Mouse (Mus musculus) lung, embryonic 14.5 days (tissue): Measurements from ENCODE around the gene Adamts9. TPM values are rescaled to one million over a fixed set of nuclear protein-coding genes. Genes with fewer than 3 reads are reported as not detected.

Source experiments
- ATAC-seq: fragments of 200-750 bp; cut with Nextera tagmentation; 2 replicates; pipeline ENCODE4 v1.8.0; 2017; ENCODE audit warnings: mild to moderate bottlenecking, moderate TSS enrichment, moderate library complexity; ENCODE audit not compliant: insufficient read depth
- DNase-seq: peaks from one replicate; pipeline ENCODE4 v3.0.0-alpha.2; 2015
- H3K27ac ChIP-seq: fragments of 300-500 bp; sonication (generic); 2 replicates; pipeline ENCODE4 v1.5.1; 2014; ENCODE audit warnings: low read depth, mild to moderate bottlenecking, moderate library complexity
- H3K27me3 ChIP-seq: fragments of 300-500 bp; sonication (generic); 2 replicates; pipeline ENCODE4 v1.6.1; 2014; ENCODE audit warnings: low read length, control low read depth; ENCODE audit not compliant: insufficient read depth
- H3K36me3 ChIP-seq: fragments of 300-500 bp; sonication (generic); 2 replicates; pipeline ENCODE4 v1.6.1; 2014; ENCODE audit warnings: control low read depth; ENCODE audit not compliant: insufficient read depth
- H3K4me1 ChIP-seq: fragments of 300-500 bp; sonication (generic); 2 replicates; pipeline ENCODE4 v1.6.1; 2014; ENCODE audit warnings: antibody characterized with exemption, control low read depth; ENCODE audit not compliant: insufficient read depth
- H3K4me2 ChIP-seq: fragments of 300-500 bp; sonication (generic); 2 replicates; pipeline ENCODE4 v1.6.1; 2014; ENCODE audit warnings: mild to moderate bottlenecking
- H3K4me3 ChIP-seq: fragments of 300-500 bp; sonication (generic); 2 replicates; pipeline ENCODE4 v1.5.1; 2014; ENCODE audit warnings: low read depth, low read length
- H3K9ac ChIP-seq: fragments of 300-500 bp; sonication (generic); 2 replicates; pipeline ENCODE4 v1.6.1; 2014
- H3K9me3 ChIP-seq: fragments of 300-500 bp; sonication (generic); 2 replicates; pipeline ENCODE4 v1.6.1; 2016; ENCODE audit warnings: low read depth, low read length, control low read depth
- CTCF ChIP-seq: IDR thresholded peaks from 2 replicates; pipeline ENCODE4 v1.5.1; 2016; ENCODE audit warnings: antibody characterized with exemption, low read depth
- WGBS: fragments of 180-500 bp; shearing (Covaris S2); extraction: QIAGEN DNeasy Blood & Tissue Kit; methylation state at CpG from one replicate; pipeline ENCODE4 v1.1.7; 2014; 5-methylcytosine and 5-hydroxymethylcytosine counted together
- polyA plus RNA-seq: library from polyadenylated mRNA; unstranded; fragments of >200 nt; fragmentation: Nextera tagmentation; extraction: Ambion mirVana; gene quantifications from 2 replicates; pipeline ENCODE4 v1.2.1, GENCODE M21; 2014

Gene Adamts9
- polyA plus RNA-seq, 1 experiment from 2014 or later, result 12.1 TPM

GRCm38 (mm10) chr6:92877236-92877635 lies 66.1 kb downstream of the Adamts9 start:
- no peak for DNase-seq
- ATAC-seq, result no peak
- Histone ChIP-seq H3K4me2 (no peak overlapping the region), H3K27ac (no peak overlapping the region), H3K9me3 (no peaks in the 10 kb centered on the region), H3K4me3 (no peak overlapping the region), H3K9ac (no peak overlapping the region), H3K27me3 (no peaks in the 10 kb centered on the region), H3K4me1 (peaks cover 3% of the 10 kb centered on the region; the same call in 1 of the 2 replicates), H3K36me3 (peaks cover 56% of the 10 kb centered on the region)
- WGBS, result 94% methylated on average over 4 of the region's 4 CpGs
- TF ChIP-seq CTCF, result no peak

GRCm38 (mm10) chr6:92876121-92876520 lies 67.2 kb downstream of the Adamts9 start:
- peaks cover 60% of the 10 kb centered on the region for H3K36me3 ChIP-seq
- H3K27me3 ChIP-seq, result no peaks in the 10 kb centered on the region
- DNase-seq, result peak; percentile 27
- H3K9me3 ChIP-seq, result no peaks in the 10 kb centered on the region
- no peak overlapping the region for H3K9ac ChIP-seq
- H3K4me1 ChIP-seq, result peaks cover 8% of the 10 kb centered on the region; the same call in 1 of the 2 replicates
- no peak for TF ChIP-seq CTCF
- H3K4me3 ChIP-seq, result no peak overlapping the region
- peak overlapping the region; percentile 77; the same call in 1 of the 2 replicates for H3K27ac ChIP-seq
- H3K4me2 ChIP-seq, result no peak overlapping the region
- no peak for ATAC-seq
- 38% methylated on average over 5 of the region's 5 CpGs for WGBS

- peaks cover 9% of the 10 kb centered on the region for H3K4me1 ChIP-seq
- peak overlapping the region; percentile 77; the same call in 1 of the 2 replicates for H3K27ac ChIP-seq
- no peaks in the 10 kb centered on the region for H3K27me3 ChIP-seq
- H3K4me3 ChIP-seq, result no peak overlapping the region
- peaks cover 58% of the 10 kb centered on the region for H3K36me3 ChIP-seq
- H3K4me2 ChIP-seq, result no peak overlapping the region
- DNase-seq (no peak), ATAC-seq (no peak)
- H3K9me3 ChIP-seq, result no peaks in the 10 kb centered on the region
- H3K9ac ChIP-seq, result no peak overlapping the region
- 80% methylated on average over 2 of the region's 2 CpGs for WGBS
- no peak for TF ChIP-seq CTCF
Observed at GRCm38 (mm10) chr6:92875340-92875739, 68.0 kb downstream of the Adamts9 start.

GRCm38 (mm10) chr6:92874854-92875253 lies 68.4 kb downstream of the Adamts9 start:
- TF ChIP-seq CTCF, result no peak
- Histone ChIP-seq H3K9ac (no peak overlapping the region), H3K4me3 (no peak overlapping the region), H3K36me3 (peaks cover 56% of the 10 kb centered on the region), H3K27ac (no peak overlapping the region), H3K4me2 (no peak overlapping the region), H3K4me1 (peaks cover 13% of the 10 kb centered on the region), H3K27me3 (no peaks in the 10 kb centered on the region), H3K9me3 (no peaks in the 10 kb centered on the region)
- DNase-seq, result peak; percentile 49
- ATAC-seq, result no peak
- WGBS, result 45% methylated on average over 5 of the region's 5 CpGs

- no peak overlapping the region for H3K4me3 ChIP-seq
- TF ChIP-seq CTCF, result 0 out of 2 replicates have a peak, but pooled peaks have one; percentile 11
- no peak overlapping the region for H3K27ac ChIP-seq
- DNase-seq, result peak; percentile 72
- H3K4me2 ChIP-seq, result no peak overlapping the region
- 55% methylated on average over 10 of the region's 10 CpGs for WGBS
- H3K4me1 ChIP-seq, result peaks cover 20% of the 10 kb centered on the region
- H3K9me3 ChIP-seq, result no peaks in the 10 kb centered on the region
- H3K9ac ChIP-seq, result no peak overlapping the region
- peaks cover 41% of the 10 kb centered on the region; the same call in 1 of the 2 replicates for H3K36me3 ChIP-seq
- no peaks in the 10 kb centered on the region for H3K27me3 ChIP-seq
- ATAC-seq, result no peak
Observed at GRCm38 (mm10) chr6:92872766-92873165, 70.5 kb downstream of the Adamts9 start.

- Histone ChIP-seq H3K4me3 (no peak overlapping the region), H3K4me2 (no peak overlapping the region), H3K27me3 (no peaks in the 10 kb centered on the region), H3K27ac (0 out of 2 replicates have a peak overlapping the region, but pooled peaks have one; percentile 16), H3K4me1 (peaks cover 20% of the 10 kb centered on the region), H3K36me3 (peaks cover 39% of the 10 kb centered on the region; the same call in 1 of the 2 replicates), H3K9me3 (no peaks in the 10 kb centered on the region), H3K9ac (no peak overlapping the region)
- no peak for TF ChIP-seq CTCF
- peak; percentile 21 for ATAC-seq
- 34% methylated on average over 4 of the region's 4 CpGs for WGBS
- peak; percentile 78 for DNase-seq
Observed at GRCm38 (mm10) chr6:92871813-92872212, 71.5 kb downstream of the Adamts9 start.

GRCm38 (mm10) chr6:92869582-92870219 lies 73.6 kb downstream of the Adamts9 start:
- DNase-seq (peak; percentile 61), ATAC-seq (peak; percentile 53)
- Histone ChIP-seq H3K4me3 (no peak overlapping the region), H3K9me3 (no peaks in the 10 kb centered on the region), H3K9ac (no peak overlapping the region), H3K4me1 (peaks cover 17% of the 10 kb centered on the region), H3K27ac (peak overlapping the region; percentile 81), H3K36me3 (peaks cover 35% of the 10 kb centered on the region; the same call in 1 of the 2 replicates), H3K4me2 (peak overlapping the region; percentile 31), H3K27me3 (no peaks in the 10 kb centered on the region)
- WGBS, result 18% methylated on average over 16 of the region's 16 CpGs
- no peak for TF ChIP-seq CTCF
